Mouse (Mus musculus): ENCODE results near the gene Pkn2.

Gene Pkn2

DNA sequence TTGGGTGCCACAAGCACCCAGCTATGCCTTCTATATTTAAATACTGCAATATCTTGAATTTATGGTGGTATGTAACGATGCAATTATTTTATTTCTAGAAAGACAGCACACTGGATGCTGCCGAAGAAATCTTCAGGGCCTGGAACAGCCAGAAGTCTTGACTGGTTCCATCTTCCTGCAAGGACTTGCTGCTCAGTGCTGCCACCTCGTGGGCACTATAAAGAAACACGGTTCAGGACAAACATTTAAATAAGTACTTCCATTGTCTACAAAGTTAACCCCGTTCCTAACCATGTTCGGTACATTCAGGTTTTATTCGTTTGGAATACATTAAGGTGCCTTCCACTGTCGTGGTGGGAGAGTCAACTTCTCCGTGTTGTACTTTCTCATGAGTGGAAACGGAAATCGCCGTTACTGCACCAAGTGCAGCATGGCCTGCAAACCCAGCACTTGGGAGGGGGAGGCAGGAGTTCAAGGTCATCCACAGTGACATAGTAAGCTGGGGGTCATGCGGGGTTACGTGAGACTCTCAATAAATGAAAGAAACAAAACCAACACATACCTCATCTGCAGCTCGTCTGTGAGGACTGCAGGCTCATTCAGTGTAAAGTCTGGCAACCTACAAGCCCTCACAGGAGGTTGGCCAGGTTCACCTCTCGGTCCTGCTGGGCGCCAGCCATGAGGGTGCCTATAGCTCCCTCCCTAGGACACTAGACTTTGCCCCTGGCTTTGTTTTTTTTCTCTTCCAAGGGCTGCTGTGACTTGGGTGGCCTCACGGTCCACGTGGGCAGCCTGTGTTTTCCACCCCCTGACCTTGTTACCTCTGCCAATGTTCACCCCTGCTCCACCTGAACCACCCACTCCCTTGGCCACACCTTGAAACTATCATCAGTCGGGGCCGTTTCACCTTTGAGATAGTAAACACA, 137.6 kb downstream of the Pkn2 start:
- DNase-seq (ENCODE audit: low spot score) = no peak
